Mouse (Mus musculus) hindbrain, postnatal 0 days (tissue): ENCODE results near the gene Spsb1. TPM values are rescaled to one million over a fixed set of nuclear protein-coding genes. Genes with fewer than 3 reads are reported as not detected.

Experiments used
- ATAC-seq: fragments of 200-750 bp; cut with Nextera tagmentation; 2 replicates; pipeline ENCODE4 v1.8.0; 2017; ENCODE audit warnings: mild to moderate bottlenecking, moderate TSS enrichment, moderate library complexity
- DNase-seq: peaks from one replicate; pipeline ENCODE4 v3.0.0-alpha.2; 2015; ENCODE audit warnings: low spot score
- H3K27ac ChIP-seq: fragments of 300-500 bp; sonication (generic); 2 replicates; pipeline ENCODE4 v1.5.1; 2014; ENCODE audit warnings: mild to moderate bottlenecking
- H3K27me3 ChIP-seq: fragments of 300-500 bp; sonication (generic); 2 replicates; pipeline ENCODE4 v1.6.1; 2014; ENCODE audit warnings: low read length, mixed read lengths; ENCODE audit not compliant: insufficient read depth
- H3K36me3 ChIP-seq: fragments of 300-500 bp; sonication (generic); 2 replicates; pipeline ENCODE4 v1.6.1; 2014; ENCODE audit warnings: low read length, mixed read lengths; ENCODE audit not compliant: insufficient read depth
- H3K4me1 ChIP-seq: fragments of 300-500 bp; sonication (generic); 2 replicates; pipeline ENCODE4 v1.6.1; 2014; ENCODE audit warnings: antibody characterized with exemption, low read length, mixed read lengths; ENCODE audit not compliant: insufficient read depth
- H3K4me2 ChIP-seq: fragments of 300-500 bp; sonication (generic); 2 replicates; pipeline ENCODE4 v1.6.1; 2014; ENCODE audit warnings: low read depth, mild to moderate bottlenecking, low read length, moderate library complexity, mixed read lengths
- H3K4me3 ChIP-seq: fragments of 300-500 bp; sonication (generic); 2 replicates; pipeline ENCODE4 v1.5.1; 2014; ENCODE audit warnings: low read length
- H3K9ac ChIP-seq: fragments of 300-500 bp; sonication (generic); replicated peaks from 2 replicates; pipeline ENCODE4 v1.6.1; 2014; ENCODE audit warnings: mild to moderate bottlenecking, low read length, moderate library complexity, mixed read lengths
- H3K9me3 ChIP-seq: fragments of 300-500 bp; sonication (generic); 2 replicates; pipeline ENCODE4 v1.6.1; 2016; ENCODE audit warnings: low read length, mixed read lengths
- CTCF ChIP-seq: IDR thresholded peaks from 2 replicates; pipeline ENCODE4 v1.5.1; 2016; ENCODE audit warnings: antibody characterized with exemption, control low read depth, low read depth
- WGBS: fragments of 180-500 bp; shearing (Covaris S2); extraction: QIAGEN DNeasy Blood & Tissue Kit; methylation state at CpG from one replicate; pipeline ENCODE4 v1.1.7; 2014; 5-methylcytosine and 5-hydroxymethylcytosine counted together
- polyA plus RNA-seq: library from polyadenylated mRNA; unstranded; fragments of >200 nt; fragmentation: Nextera tagmentation; extraction: Ambion mirVana; gene quantifications from 2 replicates; pipeline ENCODE4 v1.2.1, GENCODE M21; 2015
- total RNA-seq: library from RNA; depleted of rRNA; stranded (reverse); fragments of >200 nt; gene quantifications from 2 replicates; pipeline ENCODE4 v1.2.3, GENCODE M21; 2014

The Spsb1 gene
- total and polyA plus RNA-seq, 2 experiments from 2014 or later: 9.2 to 13.7 TPM

DNA sequence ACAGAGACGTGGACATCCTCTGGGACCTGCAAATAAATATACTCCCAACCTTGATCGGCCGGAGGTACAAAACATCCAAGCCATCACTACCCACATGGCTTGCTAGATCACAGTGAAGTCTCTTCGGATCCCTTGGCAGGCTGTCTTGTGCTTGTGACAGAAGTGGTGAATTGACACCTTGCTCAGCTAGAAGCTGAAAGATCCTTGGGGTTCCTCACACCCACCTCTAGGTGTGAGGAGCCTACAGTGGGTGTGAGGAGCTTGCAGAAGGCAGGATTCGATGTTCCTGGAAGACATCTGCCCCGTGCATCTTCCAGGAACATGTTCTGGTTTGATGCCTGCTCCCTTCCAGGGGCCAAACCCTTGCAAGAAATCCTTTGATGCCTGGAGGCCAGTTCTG lies 22.3 kb upstream of the Spsb1 start:
- H3K9ac ChIP-seq: no peak overlapping the region
- DNase-seq (no peak), ATAC-seq (no peak)
- peak overlapping the region; percentile 56; the same call in 1 of the 2 replicates for H3K27ac ChIP-seq
- no peak overlapping the region for H3K4me3 ChIP-seq
- no peaks in the 10 kb centered on the region; the same call in 1 of the 2 replicates for H3K36me3 ChIP-seq
- no peaks in the 10 kb centered on the region for H3K9me3 ChIP-seq
- peaks cover 14% of the 10 kb centered on the region for H3K4me1 ChIP-seq
- WGBS: 74% methylated on average over 6 of the region's 6 CpGs
- H3K27me3 ChIP-seq: no peaks in the 10 kb centered on the region
- no peak for TF ChIP-seq CTCF
- H3K4me2 ChIP-seq: no peak overlapping the region

DNA sequence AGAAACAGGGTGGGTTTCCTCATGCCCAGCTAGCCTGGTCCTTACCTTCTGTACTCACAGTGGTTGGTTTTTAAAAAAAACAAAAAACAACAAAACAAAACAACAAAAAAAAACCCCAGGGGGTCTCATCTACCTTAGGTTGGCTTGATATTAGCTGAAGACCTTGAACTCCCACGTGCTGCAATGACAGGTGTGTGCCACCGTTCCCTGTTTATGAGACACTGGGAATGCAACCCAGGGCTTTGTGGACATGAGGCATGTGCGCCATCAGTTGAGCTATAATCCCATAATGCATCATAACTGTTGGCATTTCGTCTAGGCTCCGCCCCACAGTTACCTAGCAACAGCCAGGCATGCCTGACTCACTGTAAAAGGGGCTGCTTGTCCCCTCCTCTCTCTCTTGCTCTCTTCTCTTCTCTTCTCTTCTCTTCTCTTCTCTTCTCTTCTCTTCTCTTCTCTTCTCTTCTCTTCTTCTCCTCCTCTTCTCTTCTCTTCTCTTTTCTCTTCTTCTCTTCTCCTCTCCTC lies 20.9 kb upstream of the Spsb1 start:
- H3K4me1 ChIP-seq: peaks cover 14% of the 10 kb centered on the region
- H3K4me3 ChIP-seq: no peak overlapping the region
- H3K4me2 ChIP-seq: no peak overlapping the region
- no peak overlapping the region for H3K27ac ChIP-seq
- H3K27me3 ChIP-seq: no peaks in the 10 kb centered on the region
- no peak overlapping the region for H3K9ac ChIP-seq
- WGBS: 75% methylated on average over 5 of the region's 5 CpGs
- H3K9me3 ChIP-seq: no peaks in the 10 kb centered on the region
- no peaks in the 10 kb centered on the region for H3K36me3 ChIP-seq
- no peak for TF ChIP-seq CTCF
- DNase-seq (no peak), ATAC-seq (no peak)

DNA sequence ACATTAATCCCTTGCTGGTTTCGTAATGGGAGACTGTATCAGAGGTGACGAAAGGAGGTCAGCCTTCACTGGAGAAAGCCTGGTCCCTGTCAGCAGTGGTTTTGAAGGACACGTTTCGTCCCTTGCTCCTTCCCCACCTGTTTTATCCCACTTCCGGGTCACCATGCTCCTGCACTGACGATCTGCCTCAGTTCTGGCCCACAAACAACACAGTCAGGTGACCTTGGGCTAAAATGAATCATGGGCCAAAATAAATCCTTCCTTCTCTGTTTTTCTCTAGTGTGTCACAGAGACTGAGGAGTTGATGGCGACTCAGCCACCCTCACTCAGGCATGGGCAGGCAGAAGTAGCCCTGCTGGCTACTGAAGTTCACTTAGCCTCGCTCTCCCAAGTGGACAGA lies 20.4 kb upstream of the Spsb1 start:
- WGBS: 83% methylated on average over 8 of the region's 8 CpGs
- no peaks in the 10 kb centered on the region for H3K9me3 ChIP-seq
- TF ChIP-seq CTCF: no peak

DNA sequence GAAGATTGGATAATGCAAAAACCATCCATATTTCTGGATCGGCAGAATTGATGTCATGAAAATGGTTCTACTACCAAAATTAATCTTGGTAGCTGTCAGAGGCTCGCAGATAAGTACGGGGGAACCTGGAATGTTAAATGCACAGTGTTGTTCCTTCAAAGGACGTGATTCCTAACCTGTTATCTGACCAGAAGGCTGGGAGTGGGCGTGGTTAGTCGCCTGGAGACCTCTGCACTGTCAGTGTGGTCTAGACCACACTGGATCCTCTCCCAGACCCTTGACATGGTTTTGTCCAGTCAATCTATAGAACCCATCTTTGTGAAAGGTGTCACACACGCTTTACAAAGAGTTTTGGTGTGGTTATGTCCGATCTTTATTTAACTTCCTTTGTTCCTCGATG lies 16.6 kb upstream of the Spsb1 start:
- Histone ChIP-seq H3K27me3 (no peaks in the 10 kb centered on the region), H3K4me1 (no peaks in the 10 kb centered on the region), H3K9me3 (no peaks in the 10 kb centered on the region), H3K36me3 (no peaks in the 10 kb centered on the region), H3K9ac (no peak overlapping the region), H3K27ac (no peak overlapping the region), H3K4me2 (no peak overlapping the region), H3K4me3 (no peak overlapping the region)
- ATAC-seq (no peak), DNase-seq (no peak)
- 78% methylated on average over 9 of the region's 9 CpGs for WGBS
- TF ChIP-seq CTCF: no peak

More for the DNA sequence above, 20.4 kb upstream of the Spsb1 start:
- DNase-seq: no peak
- ATAC-seq: no peak
- Histone ChIP-seq H3K27me3 (no peaks in the 10 kb centered on the region), H3K4me3 (no peak overlapping the region), H3K36me3 (no peaks in the 10 kb centered on the region), H3K9ac (no peak overlapping the region), H3K27ac (no peak overlapping the region), H3K4me1 (peaks cover 14% of the 10 kb centered on the region), H3K4me2 (no peak overlapping the region)

DNA sequence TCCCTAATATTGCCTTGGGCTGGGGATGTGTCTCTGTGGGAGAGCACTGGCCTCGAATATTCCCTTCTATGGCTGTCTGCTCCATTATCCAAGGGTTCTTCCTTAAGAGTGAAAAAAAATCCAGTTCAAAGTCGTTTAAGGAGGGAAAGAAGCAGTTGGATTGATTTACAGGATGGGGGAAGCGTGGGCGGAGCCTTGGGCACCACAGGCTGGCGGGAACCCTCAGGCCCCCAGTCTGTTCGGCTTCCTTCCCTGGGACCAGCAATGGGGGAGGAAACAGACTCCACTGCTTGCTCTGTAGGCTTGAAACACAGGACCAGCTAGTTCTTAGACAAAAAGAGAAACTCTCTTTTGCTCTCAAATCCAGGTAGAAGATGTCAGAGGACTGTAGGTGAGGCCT lies 13.7 kb upstream of the Spsb1 start:
- ATAC-seq (no peak), DNase-seq (no peak)
- H3K36me3 ChIP-seq: no peaks in the 10 kb centered on the region
- no peaks in the 10 kb centered on the region for H3K4me1 ChIP-seq
- H3K4me3 ChIP-seq: no peak overlapping the region
- WGBS: 48% methylated on average over 6 of the region's 6 CpGs
- no peak overlapping the region for H3K9ac ChIP-seq
- H3K4me2 ChIP-seq: no peak overlapping the region
- H3K9me3 ChIP-seq: no peaks in the 10 kb centered on the region
- no peaks in the 10 kb centered on the region for H3K27me3 ChIP-seq
- no peak for TF ChIP-seq CTCF
- H3K27ac ChIP-seq: no peak overlapping the region

DNA sequence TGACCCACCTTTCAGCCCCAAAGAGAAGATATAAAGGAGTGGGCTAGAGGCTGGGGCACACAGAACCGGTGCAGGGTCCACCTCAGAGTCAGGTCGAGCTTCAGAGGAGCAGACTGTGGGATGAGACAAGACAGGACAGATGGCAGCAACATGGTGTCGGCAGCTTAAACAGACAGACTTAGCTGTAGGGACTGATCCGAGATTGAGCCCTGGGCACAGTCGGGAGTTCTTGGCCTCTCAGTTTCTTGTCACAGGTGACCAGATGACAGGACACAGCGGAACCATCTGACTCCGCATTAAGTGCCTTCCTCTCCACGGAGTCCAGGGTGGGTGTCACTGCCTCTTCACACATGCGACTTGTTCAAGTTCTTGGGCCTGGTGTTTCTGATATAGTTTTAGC lies 12.1 kb upstream of the Spsb1 start:
- TF ChIP-seq CTCF: no peak
- Histone ChIP-seq H3K4me2 (no peak overlapping the region), H3K4me3 (no peak overlapping the region), H3K9ac (no peak overlapping the region), H3K4me1 (no peaks in the 10 kb centered on the region), H3K27me3 (no peaks in the 10 kb centered on the region), H3K9me3 (no peaks in the 10 kb centered on the region), H3K36me3 (no peaks in the 10 kb centered on the region), H3K27ac (no peak overlapping the region)
- DNase-seq (no peak), ATAC-seq (no peak)
- 70% methylated on average over 9 of the region's 9 CpGs for WGBS

DNA sequence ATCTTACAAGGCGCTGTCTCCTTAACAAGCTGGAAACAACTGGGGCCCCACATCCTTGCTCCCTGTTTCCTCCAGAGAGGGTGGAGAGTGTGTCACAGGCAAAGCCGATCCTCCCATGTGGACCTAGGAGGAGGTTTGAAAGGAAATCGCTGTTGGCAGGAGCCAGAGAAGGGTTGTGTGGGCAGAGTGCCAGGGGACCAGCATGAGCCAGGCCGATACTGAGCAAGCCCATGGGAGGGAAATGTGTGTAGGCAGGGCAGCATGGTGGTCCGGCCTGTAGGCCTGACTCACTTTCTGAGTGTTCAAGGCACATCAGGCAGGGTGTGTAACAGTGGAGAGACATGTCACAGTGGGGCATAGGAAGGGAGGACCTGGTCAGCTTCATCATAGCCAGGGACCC lies 11.4 kb upstream of the Spsb1 start:
- no peak for TF ChIP-seq CTCF
- 34% methylated on average over 5 of the region's 5 CpGs for WGBS
- peak; percentile 70 for DNase-seq
- no peak overlapping the region for H3K4me3 ChIP-seq
- no peak overlapping the region for H3K9ac ChIP-seq
- H3K9me3 ChIP-seq: no peaks in the 10 kb centered on the region
- H3K27ac ChIP-seq: no peak overlapping the region
- H3K36me3 ChIP-seq: no peaks in the 10 kb centered on the region
- H3K4me1 ChIP-seq: no peaks in the 10 kb centered on the region
- no peak overlapping the region for H3K4me2 ChIP-seq
- ATAC-seq: peak; percentile 38; the same call in 1 of the 2 replicates
- no peaks in the 10 kb centered on the region for H3K27me3 ChIP-seq
